Mouse (Mus musculus) mature B cell (primary cell): Measurements from ENCODE around the gene Cyp2c39.
"Not testable (repeated sequence)": the region's sequence is repeated elsewhere in the genome, so short reads cannot be mapped to it uniquely, and the experiment has no call there.

Experiments
- in situ Hi-C: fragments of 300-500 bp; cut with MboI; formaldehyde crosslinking; loops from 2 replicates; pipeline ENCODE4 v1.14.3; 2019

Cyp2c39 gene

GRCm38 (mm10) chr19:39510534-39510933 is at the start of gene Cyp2c39:
Cyp2c39 (plus strand) TSS chr19:39510862.
- in situ Hi-C loops, result no loop called here

GRCm38 (mm10) chr19:39462941-39463340 is 47.7 kb upstream of the Cyp2c39 start, which contains the start of gene Cyp2c38:
Cyp2c38 (minus strand) TSS chr19:39463075.
- in situ Hi-C loops, result no loop called here

- in situ Hi-C loops, result no loop called here
These were observed 46.7 kb upstream of the Cyp2c39 start for GRCm38 (mm10) chr19:39463923-39464322.

GRCm38 (mm10) chr19:39483961-39484360 is 26.7 kb upstream of the Cyp2c39 start:
- in situ Hi-C loops, result not testable (repeated sequence)

GRCm38 (mm10) chr19:39506341-39506740 is 4.3 kb upstream of the Cyp2c39 start:
- in situ Hi-C loops, result no loop called here

- in situ Hi-C loops, result no loop called here
These were observed 1.1 kb upstream of the Cyp2c39 start for GRCm38 (mm10) chr19:39509533-39509932.
